8 mouse cellular contexts compared by ENCODE assay signal in genomic region chr13:111685751-111686462, GRCm38 (mm10). TPM values are rescaled to one million over a fixed set of nuclear protein-coding genes. Genes with fewer than 3 reads are reported as not detected.
A peak's percentile ranks its signal among the peaks of the same experiment; 100 is the strongest.
DNase-seq lines count a peak whose midpoint lies in the region; ATAC-seq lines count a peak whose summit lies in the region.

No protein-coding gene starts in this region.

- peak overlapping the region; percentile 98 for H3K9ac ChIP-seq in hindbrain, embryonic 14.5 days

- H3K9me3 ChIP-seq in hindbrain, embryonic 14.5 days (ENCODE audit: control insufficient read depth, low read length) = no peaks in the 10 kb centered on the region

- DNase-seq in T-cell, adult 2 months (ENCODE audit: low spot score) = peak; percentile 84
- DNase-seq in cerebellum, postnatal 25 days = peak; percentile 92
- peak; percentile 57 to 70 for DNase-seq in frontal cortex, postnatal 25 days (ENCODE audit: low spot score in 2 of 2)
- DNase-seq in hindbrain, embryonic 14.5 days (ENCODE audit: low spot score) = peak; percentile 84
- DNase-seq in left cerebral cortex, adult 11 months (ENCODE audit: low spot score) = peak; percentile 73
- DNase-seq in lung, postnatal 36 days = peak; percentile 88
- peak; percentile 93 for DNase-seq in retina, postnatal 1 day
- DNase-seq in thymus, postnatal 4 days = peak; percentile 90

- H3K4me2 ChIP-seq in hindbrain, embryonic 14.5 days (replicated peaks) = peak overlapping the region; percentile 86

- H3K4me1 ChIP-seq in hindbrain, embryonic 14.5 days (replicated peaks; ENCODE audit: control insufficient read depth, insufficient read depth, low read length) = peaks cover 5% of the 10 kb centered on the region; the same call in 1 of the 2 replicates

- H3K27ac ChIP-seq in hindbrain, embryonic 14.5 days = peak overlapping the region; percentile 98

- H3K4me3 ChIP-seq in hindbrain, embryonic 14.5 days (replicated peaks; ENCODE audit: low read length) = peak overlapping the region; percentile 86

- WGBS in hindbrain, embryonic 14.5 days = under 1% methylated on average over 43 of the region's 86 CpGs

- peaks cover 9% of the 10 kb centered on the region; the same call in 1 of the 2 replicates for H3K36me3 ChIP-seq in hindbrain, embryonic 14.5 days (replicated peaks; ENCODE audit: control insufficient read depth, insufficient read depth)

- no peaks in the 10 kb centered on the region for H3K27me3 ChIP-seq in hindbrain, embryonic 14.5 days (ENCODE audit: control insufficient read depth, insufficient read depth, low read length)

- peak; percentile 95 for ATAC-seq in hindbrain, embryonic 14.5 days (ENCODE audit: low FRiP score)

RNA-seq across cellular contexts. Expression of gene Mier3, which starts 5.1 kb away (rescaled TPM):
- polyA plus RNA-seq in hindbrain, embryonic 14.5 days (2014; fragmentation: Nextera tagmentation; extraction: Ambion mirVana) = 22.9 and 23.3 TPM in 2 replicates

Comparison
In these comparisons a context has a peak if more than half of its experiments do, and no peak if none do; other contexts are left out.
1. Peak in every context shown above with its lines: DNase-seq, ATAC-seq, H3K4me3 ChIP-seq and H3K27ac ChIP-seq.